Mouse (Mus musculus): Measurements from ENCODE around the gene Mboat2.

The Mboat2 gene

DNA sequence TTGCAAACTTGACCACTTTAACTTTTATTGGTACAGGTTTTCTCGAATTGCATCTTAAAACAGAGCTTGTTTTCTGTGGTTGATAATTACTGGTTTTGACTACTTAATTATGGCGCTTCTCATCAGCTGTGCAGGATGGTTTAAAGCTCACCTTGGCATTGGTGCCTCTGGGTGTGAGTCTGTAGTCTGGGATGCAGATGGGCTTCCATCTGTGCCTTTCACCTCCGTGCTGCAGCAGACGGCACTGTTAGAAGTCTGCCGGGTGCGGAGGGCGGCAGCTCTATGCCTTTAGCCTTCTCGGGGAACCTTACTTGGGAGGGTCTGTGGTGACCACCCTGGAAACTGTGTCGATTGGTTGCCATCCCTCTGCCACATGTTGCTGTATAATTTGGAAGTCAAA is 29.8 kb downstream of the Mboat2 start:
- in situ Hi-C loops (cut with MboI): no loop called here

DNA sequence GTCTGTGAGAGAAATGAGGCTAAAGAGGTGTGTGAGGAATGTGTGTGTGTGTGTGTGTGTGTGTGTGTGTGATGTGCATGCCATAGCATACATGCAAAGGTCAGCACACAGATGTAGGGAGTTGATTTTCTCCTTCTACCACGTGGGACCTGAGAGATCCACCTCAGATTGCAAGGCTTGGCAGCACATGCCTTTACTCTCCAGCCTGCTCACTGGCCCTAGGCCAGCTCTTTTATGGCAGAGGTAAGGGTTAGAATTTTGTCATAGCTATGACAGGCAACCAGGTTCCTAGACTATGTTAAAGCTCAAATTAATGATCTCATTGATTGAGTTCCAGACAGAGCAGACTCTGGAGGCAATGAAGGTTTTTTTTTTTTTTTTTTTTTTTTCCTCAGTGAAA is 33.1 kb downstream of the Mboat2 start:
- in situ Hi-C loops (cut with MboI): no loop called here

DNA sequence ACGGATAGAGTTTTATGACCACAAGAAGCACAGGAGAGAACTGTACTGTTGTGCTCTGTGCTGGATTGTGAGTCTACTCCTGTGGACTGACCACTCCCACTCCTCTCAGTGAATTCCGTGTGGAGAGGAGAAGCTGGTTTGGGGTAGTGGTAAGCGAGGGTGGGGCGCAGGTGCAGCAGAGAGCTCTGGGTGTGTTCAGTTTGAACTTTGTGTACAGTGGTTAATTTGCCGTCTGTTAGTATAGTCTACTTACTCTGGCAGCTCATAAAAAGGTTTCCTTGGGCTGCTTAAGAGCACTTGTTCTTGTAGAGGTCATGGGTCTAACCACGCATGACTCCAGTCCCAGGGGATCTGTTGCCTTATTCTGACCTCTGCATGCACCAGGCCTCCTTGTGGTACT is 36.0 kb downstream of the Mboat2 start:
- in situ Hi-C loops (cut with MboI): no loop called here

DNA sequence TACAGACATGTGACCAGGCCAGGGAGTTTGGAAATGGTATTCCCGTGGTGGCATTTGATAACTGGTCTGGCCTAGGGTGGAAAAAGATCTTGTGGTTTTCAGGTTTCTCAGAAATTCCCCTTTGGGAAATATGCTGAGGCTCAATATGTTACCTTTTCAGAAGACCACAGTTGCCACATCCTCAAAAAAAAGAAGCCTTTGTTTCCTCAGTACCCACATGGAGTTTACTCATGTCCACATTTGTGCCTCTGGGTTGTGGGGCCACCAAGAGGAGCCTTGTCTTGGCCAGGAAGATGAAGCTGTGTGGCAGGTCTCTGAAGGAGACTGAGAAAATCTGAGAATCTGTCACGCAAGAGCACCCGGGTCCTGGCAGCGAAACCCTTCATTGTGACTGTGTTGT is 38.0 kb downstream of the Mboat2 start:
- in situ Hi-C loops (cut with MboI): no loop called here

DNA sequence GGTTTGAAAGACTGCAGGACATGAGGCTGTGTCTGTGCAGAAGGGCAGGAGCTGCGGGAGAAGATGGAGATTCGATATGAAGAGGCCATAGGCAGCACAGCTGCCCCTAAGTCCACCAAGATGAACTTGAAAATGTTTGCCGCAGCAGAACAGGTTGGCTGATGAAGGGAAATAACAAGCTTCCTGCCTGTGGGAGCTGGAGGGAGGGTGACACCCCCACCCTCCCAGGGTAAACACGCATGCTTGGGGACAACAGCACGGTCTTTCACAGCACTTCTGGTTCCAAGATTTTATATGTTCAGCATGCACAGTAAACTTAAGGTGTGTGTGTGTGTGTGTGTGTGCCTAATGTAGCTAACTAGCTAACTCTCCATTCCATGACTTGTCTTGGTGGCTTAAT is 38.6 kb downstream of the Mboat2 start:
- in situ Hi-C loops (cut with MboI): no loop called here

DNA sequence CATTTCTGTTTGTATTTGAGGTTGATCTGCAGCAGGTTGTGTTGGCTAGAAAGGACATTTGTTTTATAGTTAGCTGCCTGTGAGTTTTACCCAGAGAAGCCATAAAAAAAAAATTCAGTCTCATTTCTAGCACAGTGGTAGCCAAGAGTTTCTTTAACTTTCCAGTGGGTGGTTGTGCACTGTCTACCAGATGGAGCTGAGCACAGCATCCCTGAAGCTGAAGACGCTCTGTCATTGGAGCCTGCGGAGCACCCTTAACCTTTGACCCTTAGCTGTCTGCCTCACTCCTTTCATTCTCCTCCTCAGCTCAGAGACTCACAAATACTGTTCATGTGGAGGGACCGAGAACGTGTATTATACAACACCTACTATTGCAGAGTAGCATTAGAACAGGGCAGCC is 40.2 kb downstream of the Mboat2 start:
- in situ Hi-C loops (cut with MboI): no loop called here

DNA sequence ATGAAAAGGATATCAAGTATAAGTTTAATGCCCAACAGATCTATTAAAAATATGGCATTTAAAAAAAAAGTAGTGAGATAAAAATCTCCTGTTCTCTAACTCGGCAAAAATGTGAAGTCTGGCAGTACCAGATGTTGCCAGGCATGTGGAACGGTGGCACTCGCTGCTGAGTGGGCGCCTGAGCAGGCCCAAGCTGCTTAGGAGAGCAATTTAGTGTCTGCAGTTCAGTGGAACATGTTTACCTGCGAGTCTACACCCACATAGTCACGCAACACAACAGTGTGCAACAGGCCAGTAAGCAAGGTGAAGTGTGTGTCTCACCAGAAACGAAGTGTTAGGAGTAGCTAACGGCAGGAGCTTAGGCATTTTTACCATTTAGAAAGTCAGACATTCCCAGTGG is 41.6 kb downstream of the Mboat2 start:
- in situ Hi-C loops (cut with MboI): no loop called here

DNA sequence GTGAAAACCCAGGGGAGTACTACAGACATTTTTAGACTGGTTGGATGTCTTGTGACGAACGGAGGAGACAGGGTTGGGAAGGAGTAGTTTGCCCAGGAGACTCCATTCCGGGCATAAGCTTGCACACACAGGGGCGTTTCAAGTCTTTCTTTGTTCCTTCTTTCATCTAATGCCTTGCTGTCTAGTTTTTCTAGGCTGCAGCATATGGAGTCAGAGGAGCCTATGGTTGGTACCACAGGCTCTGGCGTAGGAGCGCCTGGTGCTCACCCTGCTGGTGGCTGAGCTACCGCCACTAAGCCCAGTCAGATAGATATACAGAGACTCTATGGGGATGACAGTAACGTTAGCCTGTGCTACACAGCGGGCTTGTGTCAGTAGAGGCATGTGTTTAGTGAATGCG is 42.0 kb downstream of the Mboat2 start:
- in situ Hi-C loops (cut with MboI): no loop called here

DNA sequence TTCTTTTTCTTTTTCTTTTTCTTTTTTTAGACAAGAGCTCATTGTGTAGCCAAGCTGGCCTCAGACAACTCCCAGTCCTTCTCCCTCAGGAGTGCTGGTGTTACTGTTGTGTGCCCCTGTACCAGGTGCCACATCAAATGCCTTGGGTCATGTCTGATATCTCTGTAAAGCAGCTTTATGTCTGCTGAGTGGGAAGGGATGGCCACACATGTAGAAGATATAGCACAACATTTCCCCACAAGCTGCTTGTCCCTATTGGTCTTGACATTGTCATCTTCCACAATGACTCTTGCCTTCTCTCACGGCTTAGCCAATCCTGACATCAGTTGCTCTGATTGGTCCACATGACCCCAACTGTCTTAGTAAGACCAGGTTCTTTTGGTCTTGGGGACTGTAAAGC is 45.2 kb downstream of the Mboat2 start:
- in situ Hi-C loops (cut with MboI): no loop called here

DNA sequence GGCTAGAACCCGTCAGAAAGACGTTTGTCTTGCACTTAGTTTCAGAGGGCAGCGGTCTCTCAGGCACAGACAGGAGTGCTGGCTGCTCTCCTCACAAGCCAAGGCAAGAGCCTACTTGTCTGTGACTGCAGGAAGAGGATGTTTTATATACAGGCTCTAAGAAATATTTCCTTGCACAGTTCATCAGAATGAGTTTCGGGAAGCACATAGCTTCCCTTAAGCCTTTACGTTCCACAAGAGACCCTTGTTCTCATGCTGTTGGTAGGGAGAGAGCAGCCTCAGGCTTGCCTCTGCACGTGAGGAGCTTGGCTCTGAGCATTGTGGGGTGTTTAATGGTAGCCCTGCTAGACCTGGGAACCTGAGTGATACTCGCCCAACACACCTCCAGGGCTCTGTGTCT is 46.6 kb downstream of the Mboat2 start:
- in situ Hi-C loops (cut with MboI): no loop called here

DNA sequence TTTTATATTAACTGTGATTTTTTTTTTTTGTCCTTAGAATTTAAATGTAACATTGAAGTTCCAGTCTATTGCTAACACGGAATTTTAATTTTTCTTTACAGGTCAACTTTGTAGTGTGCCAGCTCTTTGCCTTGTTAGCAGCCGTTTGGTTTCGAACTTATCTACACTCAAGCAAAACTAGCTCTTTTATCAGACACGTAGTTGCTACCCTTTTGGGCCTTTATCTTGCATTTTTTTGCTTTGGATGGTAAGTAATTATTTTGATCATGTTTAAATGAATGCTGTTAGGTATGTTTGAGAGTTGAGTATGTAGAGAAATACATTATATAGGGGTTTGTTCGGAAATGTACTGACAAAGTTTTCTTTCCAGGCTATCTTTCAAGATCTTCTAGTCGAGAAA is 47.4 kb downstream of the Mboat2 start:
- in situ Hi-C loops (cut with MboI): no loop called here

DNA sequence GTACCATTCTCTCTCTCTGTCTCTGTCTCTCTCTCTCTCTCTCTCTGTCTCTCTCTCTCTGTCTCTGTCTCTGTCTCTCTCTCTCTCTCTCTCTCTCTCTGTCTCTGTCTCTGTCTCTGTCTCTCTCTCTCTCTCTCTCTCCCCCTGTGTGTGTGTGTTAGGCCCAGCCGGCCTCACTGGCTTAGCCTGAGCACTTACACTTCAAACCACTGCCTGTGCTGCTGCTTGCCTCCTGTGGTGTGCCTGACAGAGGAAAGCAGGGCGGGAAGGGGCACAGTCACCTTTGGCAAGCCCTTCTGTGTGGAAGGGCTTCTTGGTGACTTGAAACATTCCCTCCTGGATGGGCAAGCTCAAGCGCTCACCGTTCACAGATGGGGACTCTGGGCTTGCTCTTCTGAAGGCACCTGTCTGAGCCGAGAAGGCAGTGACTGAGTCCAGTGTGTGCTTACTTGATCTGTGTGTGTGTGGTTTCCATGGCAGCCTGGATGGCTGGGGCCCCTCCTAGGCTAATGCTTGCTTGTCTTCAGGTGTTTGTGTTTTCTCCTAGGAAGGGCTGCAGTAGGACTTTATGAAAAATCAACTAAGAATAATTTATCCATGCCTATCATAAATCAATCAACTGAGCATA is 48.2 kb downstream of the Mboat2 start:
- in situ Hi-C loops (cut with MboI): no loop called here

DNA sequence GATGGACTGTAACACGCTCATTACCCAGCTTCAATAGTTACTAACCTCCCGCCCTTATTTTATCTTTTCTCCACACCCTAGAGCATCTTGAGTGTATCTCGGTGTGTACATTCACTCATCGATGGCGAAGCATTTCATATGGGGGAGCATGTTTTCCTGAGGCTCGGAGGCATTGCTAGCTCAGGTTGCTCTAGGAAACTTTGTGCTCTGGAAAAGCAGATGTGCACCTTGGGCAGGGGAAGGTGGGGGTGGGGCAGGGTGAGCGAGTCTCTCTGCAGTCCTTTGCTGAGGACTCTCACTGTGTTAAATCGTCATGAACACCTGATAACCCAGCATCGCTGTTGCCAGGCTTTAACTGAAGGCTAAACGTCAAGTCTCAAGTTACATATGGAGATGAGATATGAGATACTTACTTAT is 48.9 kb downstream of the Mboat2 start:
- in situ Hi-C loops (cut with MboI): no loop called here

DNA sequence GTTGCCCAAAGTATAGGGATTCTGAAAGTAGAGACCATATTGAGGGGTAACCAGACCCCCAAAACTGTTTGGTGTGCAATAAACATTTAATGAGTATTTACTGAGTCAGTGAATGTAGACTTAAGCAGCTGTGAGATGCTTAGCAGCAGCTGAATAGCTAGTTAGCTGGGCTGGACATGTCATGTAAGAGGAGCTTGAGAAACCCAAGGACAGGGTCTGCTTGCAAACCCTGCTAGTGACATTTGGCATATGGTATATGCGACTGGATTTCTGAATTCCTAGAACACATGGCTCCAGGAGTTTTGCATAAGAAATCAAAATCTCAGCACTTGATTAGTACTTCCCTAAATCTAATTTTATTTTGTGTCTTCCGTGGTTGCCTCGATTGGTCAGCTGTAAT is 52.6 kb downstream of the Mboat2 start:
- in situ Hi-C loops (cut with MboI): no loop called here

DNA sequence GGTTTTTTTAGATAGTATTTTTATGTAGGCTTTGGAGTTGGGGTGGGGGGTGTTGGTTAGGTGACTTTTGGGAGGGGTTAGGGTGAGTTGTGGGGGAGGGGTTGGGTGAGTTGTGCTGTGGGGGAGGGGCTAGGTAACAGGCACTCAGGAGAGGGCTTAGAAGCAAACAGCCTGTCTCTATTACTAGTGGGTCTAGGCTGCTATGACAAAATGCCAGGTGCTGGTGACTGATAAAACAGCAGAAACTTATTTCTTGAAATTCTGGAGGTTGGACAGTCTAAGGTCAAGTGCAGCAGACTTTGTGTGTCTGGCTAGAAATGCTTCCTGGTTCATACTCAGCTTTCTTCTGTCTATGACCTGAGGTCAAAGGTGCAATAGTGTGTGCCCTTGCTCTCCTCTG is 56.1 kb downstream of the Mboat2 start:
- in situ Hi-C loops (cut with MboI): no loop called here

DNA sequence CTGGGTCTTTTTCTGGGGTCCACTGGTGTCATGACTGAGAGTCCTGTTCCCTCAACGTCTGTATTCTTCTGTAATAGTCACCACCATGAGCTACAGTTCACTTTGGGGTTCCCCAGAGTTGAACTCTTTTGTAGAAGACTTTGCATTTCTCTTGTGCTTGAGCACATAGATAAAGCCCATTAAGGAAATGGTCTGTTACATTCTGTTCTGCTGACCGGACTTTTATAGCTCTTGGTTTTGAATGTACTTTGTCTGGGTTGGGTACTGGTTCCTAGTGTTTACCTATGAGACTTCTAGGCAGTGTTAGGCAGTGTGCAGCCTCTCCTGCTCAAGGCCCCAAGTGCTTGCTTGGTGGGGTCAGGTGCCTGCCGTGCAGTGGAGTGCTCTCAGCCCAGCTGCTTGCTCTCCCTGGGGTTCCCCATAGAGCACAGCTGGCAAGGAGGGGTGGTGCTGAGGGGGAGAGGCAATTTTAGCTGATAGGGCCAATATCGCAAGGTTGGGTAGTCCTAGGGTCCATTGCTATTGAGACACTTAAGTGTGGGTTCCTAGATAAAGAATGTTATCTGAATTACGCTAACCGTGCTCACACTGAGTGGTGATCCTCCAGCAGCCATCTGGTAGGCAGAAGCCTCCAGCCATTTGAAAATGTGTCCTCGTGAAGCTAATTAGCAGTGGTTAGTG is 58.8 kb downstream of the Mboat2 start:
- in situ Hi-C loops (cut with MboI): no loop called here

DNA sequence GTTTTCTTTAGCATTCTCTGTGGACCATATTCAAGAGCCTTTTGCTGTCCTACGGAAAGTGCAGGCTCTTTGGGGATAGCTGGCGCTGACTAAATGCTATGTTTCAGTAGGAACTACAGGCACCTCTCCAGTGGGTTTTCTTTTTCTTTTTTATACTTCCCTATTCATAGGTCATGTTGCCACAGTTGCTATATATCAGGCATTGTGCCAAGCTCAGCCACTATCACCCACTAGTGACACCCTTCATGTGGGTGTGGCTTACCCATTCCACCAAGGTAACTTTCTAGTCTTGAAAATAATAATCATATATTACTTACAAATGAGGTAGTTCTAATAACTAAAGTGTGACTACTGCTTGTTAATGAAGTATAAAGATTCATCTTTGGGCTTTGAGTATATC is 59.5 kb downstream of the Mboat2 start:
- in situ Hi-C loops (cut with MboI): no loop called here

DNA sequence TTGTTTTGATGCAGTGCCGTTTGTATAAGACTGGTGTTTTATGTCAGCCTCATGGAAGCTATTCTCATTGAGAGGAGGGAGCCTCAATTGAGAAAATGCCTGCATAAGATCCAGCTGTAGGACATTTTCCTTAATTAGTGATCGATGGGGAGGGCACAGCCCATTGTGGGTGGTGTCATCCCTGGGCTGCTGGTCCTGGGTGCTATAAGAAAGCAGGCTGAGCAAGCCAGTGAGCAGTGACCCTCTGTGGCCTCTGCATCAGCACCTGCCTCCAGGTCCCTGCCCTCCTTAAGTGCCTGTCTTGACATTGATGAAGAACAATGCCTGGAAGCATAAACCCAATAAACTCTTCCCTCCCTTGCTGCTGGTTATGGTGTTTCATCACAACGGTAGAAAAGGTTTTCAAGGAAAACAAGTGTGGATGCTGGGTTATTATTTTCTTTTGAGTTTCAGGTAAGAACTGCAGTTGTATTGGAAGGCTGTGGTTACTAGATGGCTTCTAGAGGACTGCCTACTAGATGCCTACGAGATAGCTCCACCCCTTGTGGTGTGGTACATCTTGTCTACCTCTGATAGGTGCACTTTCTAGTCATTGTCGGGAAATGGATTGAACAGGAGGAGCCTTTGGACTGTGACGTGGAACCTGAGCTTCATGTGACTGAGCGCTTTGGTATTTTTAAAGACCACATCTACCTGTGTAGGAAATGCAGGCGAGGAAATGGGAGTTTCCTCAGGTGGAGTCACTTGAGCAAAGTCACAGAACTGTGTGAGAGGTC is 60.2 kb downstream of the Mboat2 start:
- in situ Hi-C loops (cut with MboI): no loop called here

DNA sequence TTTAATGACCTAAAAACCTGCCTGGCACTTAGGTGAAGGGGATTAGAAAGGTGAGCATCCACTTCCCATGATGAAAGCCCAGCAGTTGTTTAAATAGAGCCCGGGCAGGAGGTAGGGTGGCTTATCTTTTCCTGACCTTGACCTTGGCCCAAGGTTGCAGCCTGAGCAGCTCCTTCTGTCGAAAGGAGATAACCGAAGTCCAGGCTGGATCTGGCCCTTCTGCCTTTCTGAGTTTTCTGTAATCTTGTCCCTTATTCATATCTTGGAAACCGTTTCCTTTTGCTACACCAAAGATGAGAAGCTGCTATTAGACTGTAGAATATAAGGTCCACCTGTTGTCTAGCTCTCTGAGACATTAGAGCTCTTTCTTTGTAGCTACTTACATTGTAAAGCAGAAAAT is 61.9 kb downstream of the Mboat2 start:
- in situ Hi-C loops (cut with MboI): no loop called here

DNA sequence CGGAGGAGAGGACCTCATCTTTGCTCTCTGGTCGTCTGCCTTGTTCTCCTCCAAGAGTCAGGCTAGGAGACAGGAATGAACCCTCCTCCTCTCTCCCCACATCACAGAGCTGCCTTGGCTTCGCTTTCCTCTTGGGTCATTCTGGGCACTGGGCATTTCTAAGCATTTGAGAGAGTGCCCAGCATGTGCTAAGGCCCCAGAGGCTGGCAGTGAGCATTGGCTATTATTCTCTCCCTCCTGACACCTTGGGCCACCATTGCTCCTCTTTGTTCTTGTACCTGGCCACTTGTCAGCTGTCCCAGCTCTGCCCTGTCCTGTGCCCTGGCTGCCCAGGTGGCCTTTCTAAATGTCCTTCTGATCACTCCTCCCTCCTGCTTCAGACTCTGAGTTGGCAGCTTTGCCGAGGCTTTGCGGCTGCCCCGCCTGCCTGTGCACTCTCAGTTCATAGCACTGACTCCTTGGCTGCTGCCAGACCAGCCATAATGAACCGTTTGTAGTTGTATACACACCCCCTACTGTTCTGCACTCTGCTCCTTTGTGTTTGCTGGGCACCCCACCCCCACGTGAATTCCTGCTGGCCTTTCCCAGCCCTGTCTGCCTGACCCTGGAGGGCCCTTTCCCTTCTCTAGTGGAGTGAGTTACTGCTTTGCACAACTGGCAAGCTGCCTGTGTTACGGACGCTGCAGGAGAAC is 63.2 kb downstream of the Mboat2 start:
- in situ Hi-C loops (cut with MboI): no loop called here

DNA sequence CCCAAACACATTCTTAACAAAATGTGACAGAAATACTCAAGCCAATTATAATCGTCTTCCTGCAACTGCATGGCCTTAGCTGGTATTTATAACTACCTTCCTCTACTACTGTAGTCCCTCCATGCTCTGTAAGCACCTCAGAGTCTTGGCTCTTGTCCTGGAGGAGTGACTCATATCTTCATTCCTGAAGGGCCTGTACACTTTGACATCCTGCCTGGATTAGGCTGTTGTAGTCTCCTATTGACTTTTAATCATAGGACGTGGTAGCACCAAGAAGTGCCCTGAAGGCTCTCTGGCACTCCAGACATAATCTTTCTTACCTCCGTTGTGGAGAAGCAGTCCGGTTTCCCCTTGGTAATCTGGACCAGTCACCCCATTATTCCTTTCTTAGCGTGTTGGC is 64.7 kb downstream of the Mboat2 start:
- in situ Hi-C loops (cut with MboI): no loop called here

DNA sequence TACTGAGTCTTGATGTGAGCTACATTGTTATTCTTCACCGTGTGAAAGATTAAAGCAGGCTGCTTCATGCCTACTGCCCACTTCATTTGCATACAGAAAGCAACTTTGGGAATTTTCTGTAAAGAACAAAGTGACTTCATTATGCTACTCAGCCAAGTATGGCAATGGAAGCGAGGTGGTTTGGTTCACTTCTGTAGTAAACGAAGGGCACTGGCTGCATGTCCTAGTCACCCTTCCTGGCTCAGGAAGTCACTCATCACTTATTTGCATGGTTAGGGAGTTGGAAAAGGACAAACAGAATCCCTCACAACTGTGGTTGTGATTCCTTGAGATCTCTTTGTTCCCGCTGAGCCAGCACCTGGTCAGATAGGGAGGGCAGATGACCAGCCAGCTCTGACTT is 66.7 kb downstream of the Mboat2 start:
- in situ Hi-C loops (cut with MboI): no loop called here

DNA sequence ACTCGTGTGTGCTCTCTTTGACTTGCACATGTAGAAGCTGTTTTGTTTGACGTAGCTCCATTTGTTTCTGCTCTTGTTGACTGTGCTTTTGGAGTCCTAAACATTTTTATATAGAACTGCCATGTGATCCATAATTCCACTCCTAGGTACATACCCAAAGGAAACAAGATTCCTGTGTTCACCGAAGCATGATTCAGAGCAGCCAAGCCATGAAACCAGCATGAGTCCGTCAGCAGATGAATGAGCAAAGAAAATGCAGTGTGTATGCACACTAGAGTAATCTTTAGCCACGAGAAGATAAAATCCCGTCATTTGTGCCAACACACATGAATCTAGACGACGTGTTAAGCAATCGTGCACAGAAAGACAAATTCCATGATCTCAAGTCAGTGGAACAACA is 67.5 kb downstream of the Mboat2 start:
- in situ Hi-C loops (cut with MboI): no loop called here

All from mature B cell (primary cell).